Mouse (Mus musculus): ENCODE measurements at regions not wholly inside any gene's neighbourhood (a gene's known extent, or its start where the extent isn't known, plus 50 kb on each side); places are given as distances from the start of the nearest gene placed in this dataset.

GRCm38 (mm10) chr3:102386091-102386490, 83.6 kb upstream of the Ngf start:
- no peak for DNase-seq

- DNase-seq, result no peak
Measured at GRCm38 (mm10) chr3:102384596-102384995, 85.1 kb upstream of the Ngf start.

GRCm38 (mm10) chr3:102383671-102384070, 86.0 kb upstream of the Ngf start:
- DNase-seq, result no peak

- no peak for DNase-seq
Measured at GRCm38 (mm10) chr3:102381683-102382082, 88.0 kb upstream of the Ngf start.

- DNase-seq, result no peak
Measured at GRCm38 (mm10) chr3:102374381-102375060, 95.2 kb upstream of the Ngf start.

GRCm38 (mm10) chr3:102372205-102372899, 97.4 kb upstream of the Ngf start:
- DNase-seq, result no peak

GRCm38 (mm10) chr3:102366188-102366587, 103.5 kb upstream of the Ngf start:
- peak in 1 of 2 experiments; percentile 14 for DNase-seq

GRCm38 (mm10) chr3:102364326-102364935, 105.3 kb upstream of the Ngf start:
- DNase-seq, result no peak

- no peak for DNase-seq
Measured at GRCm38 (mm10) chr3:102360732-102361280, 108.9 kb upstream of the Ngf start.

- no peak for DNase-seq
Measured at GRCm38 (mm10) chr3:102358801-102359200, 110.9 kb upstream of the Ngf start.

- DNase-seq, result no peak
Measured at GRCm38 (mm10) chr3:102357062-102357610, 112.6 kb upstream of the Ngf start.

- DNase-seq, result no peak
Measured at GRCm38 (mm10) chr3:102355352-102355751, 114.4 kb upstream of the Ngf start.

GRCm38 (mm10) chr3:102354771-102355170, 114.9 kb upstream of the Ngf start:
- no peak for DNase-seq

GRCm38 (mm10) chr3:102353277-102353900, 116.3 kb upstream of the Ngf start:
- DNase-seq, result no peak

GRCm38 (mm10) chr3:102346077-102346476, 123.6 kb upstream of the Ngf start:
- DNase-seq, result no peak

- peak; percentile 17 for DNase-seq
Measured at GRCm38 (mm10) chr3:102345291-102345690, 124.4 kb upstream of the Ngf start.

- no peak for DNase-seq
Measured at GRCm38 (mm10) chr3:102340731-102341130, 129.0 kb upstream of the Ngf start.

GRCm38 (mm10) chr3:102337881-102338280, 131.8 kb upstream of the Ngf start:
- peak in 1 of 2 experiments; percentile 11 for DNase-seq

GRCm38 (mm10) chr3:102336184-102336583, 131.7 kb upstream of the Vangl1 start:
- DNase-seq, result no peak

- DNase-seq, result peak; percentile 70 to 75
Measured at GRCm38 (mm10) chr3:102335146-102335545, 130.7 kb upstream of the Vangl1 start.

GRCm38 (mm10) chr3:102332221-102332620, 127.7 kb upstream of the Vangl1 start:
- no peak for DNase-seq

GRCm38 (mm10) chr3:102319331-102319730, 114.8 kb upstream of the Vangl1 start:
- no peak for DNase-seq

- no peak for DNase-seq
Measured at GRCm38 (mm10) chr3:102316151-102316550, 111.7 kb upstream of the Vangl1 start.

Data from cerebellum, postnatal 10 days (tissue).